Mouse (Mus musculus): ENCODE results near the gene Usp36.

Usp36 gene

GRCm38 (mm10) chr11:118222917-118223316 lies 67.1 kb downstream of the Usp36 start:
- DNase-seq (ENCODE audit: low read depth, low spot score): no peak

GRCm38 (mm10) chr11:118222351-118222885 lies 67.6 kb downstream of the Usp36 start:
- DNase-seq (ENCODE audit: low read depth, low spot score): no peak

GRCm38 (mm10) chr11:118220561-118221262 lies 69.3 kb downstream of the Usp36 start:
- DNase-seq (ENCODE audit: low read depth, low spot score): peak; percentile 74

- no peak for DNase-seq (ENCODE audit: low read depth, low spot score)
These were observed 71.0 kb downstream of the Usp36 start for GRCm38 (mm10) chr11:118219066-118219465.

GRCm38 (mm10) chr11:118216468-118216867 lies 73.6 kb downstream of the Usp36 start:
- DNase-seq (ENCODE audit: low read depth, low spot score): no peak

GRCm38 (mm10) chr11:118215928-118216458 lies 74.1 kb downstream of the Usp36 start:
- DNase-seq (ENCODE audit: low read depth, low spot score): peak; percentile 90

- DNase-seq (ENCODE audit: low read depth, low spot score): peak; percentile 62
These were observed 77.4 kb downstream of the Usp36 start for GRCm38 (mm10) chr11:118212636-118213112.

GRCm38 (mm10) chr11:118211749-118212635 lies 78.1 kb downstream of the Usp36 start:
- peak; percentile 47 for DNase-seq (ENCODE audit: low read depth, low spot score)

GRCm38 (mm10) chr11:118210962-118211361 lies 79.1 kb downstream of the Usp36 start:
- no peak for DNase-seq (ENCODE audit: low read depth, low spot score)

GRCm38 (mm10) chr11:118210116-118210515 lies 79.9 kb downstream of the Usp36 start:
- DNase-seq (ENCODE audit: low read depth, low spot score): no peak
